Mouse (Mus musculus): ENCODE data around the gene Lnx2.

GRCm38 (mm10) chr5:147115631-147116030, 39.2 kb upstream of the Lnx2 start:
- TF ChIP-seq POLR2A (IDR thresholded peaks at IDR 0.05; ENCODE audit: low read depth, low read length), result no peak
- TF ChIP-seq CTCF (IDR thresholded peaks at IDR 0.05; ENCODE audit: extremely low read depth, insufficient read length, insufficient replicate concordance, low read depth, low read length), result peak; percentile 36; the same call in 1 of the 2 replicates
